Mouse (Mus musculus) midbrain, postnatal 0 days (tissue): Measurements from ENCODE around the gene Adamts10. TPM values are rescaled to one million over a fixed set of nuclear protein-coding genes. Genes with fewer than 3 reads are reported as not detected.

Experiments used
- ATAC-seq: fragments of 200-750 bp; cut with Nextera tagmentation; 2 replicates; pipeline ENCODE4 v1.8.0; 2017; ENCODE audit warnings: moderate number of reproducible peaks, mild to moderate bottlenecking, moderate TSS enrichment, moderate library complexity; ENCODE audit not compliant: low FRiP score
- DNase-seq: peaks from one replicate; pipeline ENCODE4 v3.0.0-alpha.2; 2015; ENCODE audit warnings: low spot score
- H3K27ac ChIP-seq: fragments of 300-500 bp; sonication (generic); 2 replicates; pipeline ENCODE4 v1.5.1; 2014; ENCODE audit warnings: low read depth, mild to moderate bottlenecking, low read length, mixed read lengths
- H3K27me3 ChIP-seq: fragments of 300-500 bp; sonication (generic); 2 replicates; pipeline ENCODE4 v1.6.1; 2014; ENCODE audit warnings: low read length, control low read depth, mixed read lengths; ENCODE audit not compliant: insufficient read depth
- H3K36me3 ChIP-seq: fragments of 300-500 bp; sonication (generic); 2 replicates; pipeline ENCODE4 v1.6.1; 2014; ENCODE audit warnings: low read length, control low read depth, mixed read lengths; ENCODE audit not compliant: insufficient read depth
- H3K4me1 ChIP-seq: fragments of 300-500 bp; sonication (generic); 2 replicates; pipeline ENCODE4 v1.6.1; 2014; ENCODE audit warnings: mild to moderate bottlenecking, control low read depth, antibody characterized with exemption, low read length, mixed read lengths; ENCODE audit not compliant: insufficient read depth
- H3K4me2 ChIP-seq: fragments of 300-500 bp; sonication (generic); 2 replicates; pipeline ENCODE4 v1.6.1; 2014; ENCODE audit warnings: low read depth, mild to moderate bottlenecking, low read length, mixed read lengths; ENCODE audit not compliant: poor library complexity, severe bottlenecking
- H3K4me3 ChIP-seq: fragments of 300-500 bp; sonication (generic); 2 replicates; pipeline ENCODE4 v1.5.1; 2014; ENCODE audit warnings: low read depth, mild to moderate bottlenecking, low read length, moderate library complexity
- H3K9ac ChIP-seq: fragments of 300-500 bp; sonication (generic); replicated peaks from 2 replicates; pipeline ENCODE4 v1.6.1; 2014; ENCODE audit warnings: mild to moderate bottlenecking, low read length, moderate library complexity, mixed read lengths; ENCODE audit not compliant: poor library complexity, severe bottlenecking
- H3K9me3 ChIP-seq: fragments of 300-500 bp; sonication (generic); 2 replicates; pipeline ENCODE4 v1.6.1; 2016; ENCODE audit warnings: low read length, control low read depth
- CTCF ChIP-seq: IDR thresholded peaks from 2 replicates; pipeline ENCODE4 v1.5.1; 2016; ENCODE audit warnings: antibody characterized with exemption, mild to moderate bottlenecking
- WGBS: fragments of 180-500 bp; shearing (Covaris S2); extraction: QIAGEN DNeasy Blood & Tissue Kit; methylation state at CpG from one replicate; pipeline ENCODE4 v1.1.7; 2014; 5-methylcytosine and 5-hydroxymethylcytosine counted together
- polyA plus RNA-seq: library from polyadenylated mRNA; unstranded; fragments of >200 nt; fragmentation: Nextera tagmentation; extraction: Ambion mirVana; gene quantifications from 2 replicates; pipeline ENCODE4 v1.2.1, GENCODE M21; 2015
- total RNA-seq: library from RNA; depleted of rRNA; stranded (reverse); fragments of >200 nt; gene quantifications from 2 replicates; pipeline ENCODE4 v1.2.3, GENCODE M21; 2014

The Adamts10 gene
- total and polyA plus RNA-seq, 2 experiments from 2014 or later = 36.9 to 56.3 TPM

DNA sequence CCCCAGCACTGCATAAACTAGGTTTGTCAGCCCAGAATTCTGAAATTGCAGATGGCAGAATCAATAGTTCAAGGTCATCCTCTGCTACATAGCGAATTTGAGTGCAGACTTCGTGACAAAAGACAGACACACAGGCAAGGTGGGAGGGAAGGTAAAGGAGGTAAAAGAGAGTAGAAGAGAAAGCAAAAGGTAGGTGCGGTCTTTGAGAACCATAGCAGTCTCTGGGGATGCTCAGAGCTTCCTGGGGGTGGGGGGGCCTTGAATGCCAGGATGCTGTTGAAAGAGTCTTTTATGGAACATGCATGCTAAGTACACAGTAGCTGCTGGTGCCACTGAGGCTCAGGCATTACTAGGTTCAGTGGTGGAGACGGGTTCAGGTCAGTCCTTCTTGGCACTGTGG, 33.9 kb downstream of the Adamts10 start:
- Histone ChIP-seq H3K4me3 (no peak overlapping the region), H3K9me3 (no peaks in the 10 kb centered on the region), H3K27ac (no peak overlapping the region), H3K4me1 (no peaks in the 10 kb centered on the region), H3K9ac (no peak overlapping the region), H3K36me3 (no peaks in the 10 kb centered on the region), H3K27me3 (no peaks in the 10 kb centered on the region), H3K4me2 (no peak overlapping the region)
- 76% methylated on average over 4 of the region's 4 CpGs for WGBS
- no peak for TF ChIP-seq CTCF
- no peak for ATAC-seq
- no peak for DNase-seq

- Histone ChIP-seq H3K27me3 (no peaks in the 10 kb centered on the region), H3K4me1 (no peaks in the 10 kb centered on the region), H3K36me3 (no peaks in the 10 kb centered on the region), H3K9me3 (no peaks in the 10 kb centered on the region), H3K27ac (no peak overlapping the region), H3K9ac (no peak overlapping the region), H3K4me3 (no peak overlapping the region), H3K4me2 (no peak overlapping the region)
- 78% methylated on average over 2 of the region's 2 CpGs for WGBS
- no peak for DNase-seq
- no peak for TF ChIP-seq CTCF
- no peak for ATAC-seq
Observed at GRCm38 (mm10) chr17:33563527-33564076, 39.6 kb downstream of the Adamts10 start.

GRCm38 (mm10) chr17:33564599-33564998, 40.6 kb downstream of the Adamts10 start:
- Histone ChIP-seq H3K27ac (no peak overlapping the region), H3K4me2 (no peak overlapping the region), H3K9ac (no peak overlapping the region), H3K27me3 (no peaks in the 10 kb centered on the region), H3K9me3 (no peaks in the 10 kb centered on the region), H3K36me3 (no peaks in the 10 kb centered on the region), H3K4me3 (no peak overlapping the region), H3K4me1 (no peaks in the 10 kb centered on the region)
- WGBS = 63% methylated on average over 1 of the region's 1 CpGs
- ATAC-seq = no peak
- no peak for TF ChIP-seq CTCF
- DNase-seq = no peak

DNA sequence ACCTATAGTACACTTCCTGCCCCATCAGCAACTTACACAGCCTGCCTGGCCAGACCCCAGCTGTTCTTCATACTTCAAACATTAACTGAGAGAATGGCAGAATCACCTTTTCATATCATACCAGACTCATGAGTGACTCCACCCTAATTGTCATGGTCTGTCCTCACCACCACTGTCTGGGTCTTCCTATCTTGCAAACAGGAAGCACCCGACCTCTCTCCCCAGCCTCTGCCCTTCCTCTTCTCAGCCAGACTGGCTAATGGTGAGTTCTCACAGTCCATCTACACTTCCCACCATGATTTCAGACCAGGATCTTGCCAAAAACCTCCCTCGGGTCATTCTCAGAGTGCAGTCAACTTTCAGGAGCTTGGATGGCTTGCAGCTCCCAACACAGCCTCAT, 42.2 kb downstream of the Adamts10 start:
- no peak overlapping the region for H3K4me2 ChIP-seq
- DNase-seq (no peak), ATAC-seq (no peak)
- H3K36me3 ChIP-seq = no peaks in the 10 kb centered on the region
- H3K27me3 ChIP-seq = no peaks in the 10 kb centered on the region
- TF ChIP-seq CTCF = no peak
- no peak overlapping the region for H3K27ac ChIP-seq
- no peak overlapping the region for H3K4me3 ChIP-seq
- H3K9me3 ChIP-seq = no peaks in the 10 kb centered on the region
- H3K4me1 ChIP-seq = no peaks in the 10 kb centered on the region
- WGBS = 69% methylated on average over 2 of the region's 2 CpGs
- H3K9ac ChIP-seq = no peak overlapping the region

GRCm38 (mm10) chr17:33584061-33584460, 60.1 kb downstream of the Adamts10 start:
- no peak for DNase-seq
- no peak for ATAC-seq
- Histone ChIP-seq H3K4me2 (no peak overlapping the region), H3K4me1 (no peaks in the 10 kb centered on the region), H3K27me3 (no peaks in the 10 kb centered on the region), H3K27ac (no peak overlapping the region), H3K4me3 (no peak overlapping the region), H3K9ac (no peak overlapping the region), H3K36me3 (no peaks in the 10 kb centered on the region), H3K9me3 (no peaks in the 10 kb centered on the region)
- TF ChIP-seq CTCF = no peak
- WGBS = 88% methylated on average over 4 of the region's 4 CpGs

GRCm38 (mm10) chr17:33586011-33586410, 62.0 kb downstream of the Adamts10 start:
- ATAC-seq (no peak), DNase-seq (no peak)
- Histone ChIP-seq H3K9ac (no peak overlapping the region), H3K4me1 (no peaks in the 10 kb centered on the region), H3K27ac (no peak overlapping the region), H3K27me3 (no peaks in the 10 kb centered on the region), H3K9me3 (no peaks in the 10 kb centered on the region), H3K36me3 (no peaks in the 10 kb centered on the region), H3K4me3 (no peak overlapping the region), H3K4me2 (no peak overlapping the region)
- 72% methylated on average over 17 of the region's 17 CpGs for WGBS
- no peak for TF ChIP-seq CTCF
